Mouse (Mus musculus) hindbrain, embryonic 11.5 days (tissue): ENCODE measurements around the gene Siglec1. TPM values are rescaled to one million over a fixed set of nuclear protein-coding genes. Genes with fewer than 3 reads are reported as not detected.
"Not testable (repeated sequence)": the region's sequence is repeated elsewhere in the genome, so short reads cannot be mapped to it uniquely, and the experiment has no call there.

ENCODE experiments used
- ATAC-seq: fragments of 200-750 bp; cut with Nextera tagmentation; 2 replicates; pipeline ENCODE4 v1.8.0; 2017; ENCODE audit warnings: mild to moderate bottlenecking, moderate TSS enrichment, moderate library complexity; ENCODE audit not compliant: low FRiP score
- DNase-seq: peaks from one replicate; pipeline ENCODE4 v3.0.0-alpha.2; 2015; ENCODE audit warnings: low spot score
- H3K27ac ChIP-seq: fragments of 300-500 bp; sonication (generic); 2 replicates; pipeline ENCODE4 v1.5.1; 2014; ENCODE audit warnings: mild to moderate bottlenecking, low read depth, low read length
- H3K27me3 ChIP-seq: fragments of 300-500 bp; sonication (generic); 2 replicates; pipeline ENCODE4 v1.6.1; 2014; ENCODE audit warnings: mild to moderate bottlenecking, low read length, moderate library complexity, mixed read lengths; ENCODE audit not compliant: control insufficient read depth, insufficient read depth
- H3K36me3 ChIP-seq: fragments of 300-500 bp; sonication (generic); 2 replicates; pipeline ENCODE4 v1.6.1; 2014; ENCODE audit warnings: mild to moderate bottlenecking, low read length, moderate library complexity, mixed read lengths; ENCODE audit not compliant: control insufficient read depth, insufficient read depth
- H3K4me1 ChIP-seq: fragments of 300-500 bp; sonication (generic); replicated peaks from 2 replicates; pipeline ENCODE4 v1.6.1; 2014; ENCODE audit warnings: low read length, mixed read lengths; ENCODE audit not compliant: control insufficient read depth, insufficient read depth
- H3K4me2 ChIP-seq: fragments of 300-500 bp; sonication (generic); replicated peaks from 2 replicates; pipeline ENCODE4 v1.6.1; 2014; ENCODE audit warnings: mild to moderate bottlenecking, low read depth, low read length
- H3K4me3 ChIP-seq: fragments of 300-500 bp; sonication (generic); 2 replicates; pipeline ENCODE4 v1.5.1; 2014; ENCODE audit warnings: low read depth, low read length
- H3K9ac ChIP-seq: fragments of 300-500 bp; sonication (generic); 2 replicates; pipeline ENCODE4 v1.6.1; 2014; ENCODE audit warnings: low read depth, low read length
- H3K9me3 ChIP-seq: fragments of 300-500 bp; sonication (generic); 2 replicates; pipeline ENCODE4 v1.6.1; 2016; ENCODE audit warnings: low read length; ENCODE audit not compliant: control insufficient read depth
- WGBS: fragments of 180-500 bp; shearing (Covaris S2); extraction: QIAGEN DNeasy Blood & Tissue Kit; methylation state at CpG from one replicate; pipeline ENCODE4 v1.1.7; 2014; 5-methylcytosine and 5-hydroxymethylcytosine counted together
- polyA plus RNA-seq: library from polyadenylated mRNA; unstranded; fragments of >200 nt; fragmentation: Nextera tagmentation; extraction: Ambion mirVana; gene quantifications from 2 replicates; pipeline ENCODE4 v1.2.1, GENCODE M21; 2014

The Siglec1 gene
- polyA plus RNA-seq, 1 experiment from 2014 or later = 0.15 TPM

DNA sequence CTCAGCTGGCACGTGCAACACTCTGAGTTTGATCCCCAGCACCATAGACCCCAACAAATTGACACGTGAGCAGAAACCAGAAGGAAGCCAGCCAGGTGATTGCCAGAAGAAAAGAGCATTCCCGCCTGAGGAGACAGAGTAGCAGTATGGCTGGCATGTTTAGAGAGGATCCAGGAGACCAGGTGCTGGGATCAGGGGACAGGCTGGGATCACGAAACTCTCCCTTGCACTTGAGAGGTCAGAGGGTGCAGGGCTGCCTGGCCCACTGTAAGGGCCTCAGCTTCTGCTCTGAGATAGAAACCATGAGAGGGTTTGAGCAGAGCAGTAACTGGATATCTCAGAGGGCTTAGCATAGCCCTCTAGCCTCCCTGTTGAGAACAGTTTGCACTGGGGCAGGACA, 18.5 kb upstream of the Siglec1 start:
- not testable (repeated sequence) for ATAC-seq, H3K9me3 ChIP-seq, H3K9ac ChIP-seq, H3K36me3 ChIP-seq, H3K4me3 ChIP-seq, DNase-seq, H3K4me2 ChIP-seq, H3K27me3 ChIP-seq, H3K4me1 ChIP-seq, H3K27ac ChIP-seq
- 56% methylated on average over 4 of the region's 4 CpGs for WGBS

DNA sequence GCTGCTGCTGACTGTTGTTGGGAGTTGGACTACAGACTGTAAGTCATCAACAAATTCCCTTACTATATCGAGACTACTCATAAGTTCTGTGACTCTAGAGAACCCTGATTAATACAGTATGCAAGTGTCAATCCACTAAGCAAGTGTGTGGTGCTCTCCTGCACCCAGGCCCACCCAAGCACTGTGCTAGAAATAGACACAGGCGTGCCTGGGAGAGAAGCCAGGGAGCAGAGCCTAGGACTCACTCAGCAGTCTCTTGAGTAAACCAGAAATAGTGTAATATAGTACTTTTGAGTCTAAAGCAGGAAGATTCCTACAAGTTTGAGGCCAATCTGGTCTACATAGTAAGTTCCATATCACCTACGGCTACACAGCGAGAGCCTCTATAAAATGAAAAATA, 17.5 kb upstream of the Siglec1 start:
- Histone ChIP-seq H3K4me1 (no peaks in the 10 kb centered on the region), H3K9ac (no peak overlapping the region), H3K4me3 (no peak overlapping the region), H3K27me3 (no peaks in the 10 kb centered on the region), H3K36me3 (no peaks in the 10 kb centered on the region), H3K27ac (no peak overlapping the region), H3K9me3 (no peaks in the 10 kb centered on the region), H3K4me2 (no peak overlapping the region)
- no peak for ATAC-seq
- WGBS = 93% methylated on average over 4 of the region's 4 CpGs
- no peak for DNase-seq

- 53% methylated on average over 3 of the region's 3 CpGs for WGBS
- DNase-seq (no peak), ATAC-seq (no peak)
- Histone ChIP-seq H3K36me3 (no peaks in the 10 kb centered on the region), H3K4me3 (no peak overlapping the region), H3K27me3 (no peaks in the 10 kb centered on the region), H3K9ac (no peak overlapping the region), H3K4me2 (no peak overlapping the region), H3K27ac (no peak overlapping the region), H3K9me3 (no peaks in the 10 kb centered on the region), H3K4me1 (no peaks in the 10 kb centered on the region)
These were observed 15.0 kb upstream of the Siglec1 start for GRCm38 (mm10) chr2:131101530-131101929.

- Histone ChIP-seq H3K27ac (no peak overlapping the region), H3K9ac (no peak overlapping the region), H3K36me3 (no peaks in the 10 kb centered on the region), H3K4me1 (no peaks in the 10 kb centered on the region), H3K4me3 (no peak overlapping the region), H3K9me3 (no peaks in the 10 kb centered on the region), H3K27me3 (no peaks in the 10 kb centered on the region), H3K4me2 (no peak overlapping the region)
- DNase-seq (peak; percentile 6), ATAC-seq (no peak)
- WGBS = 87% methylated on average over 4 of the region's 4 CpGs
These were observed 10.5 kb upstream of the Siglec1 start for GRCm38 (mm10) chr2:131097087-131097486.

GRCm38 (mm10) chr2:131096101-131096795, 9.7 kb upstream of the Siglec1 start:
- DNase-seq (peak; percentile 55), ATAC-seq (0 out of 2 replicates have a peak, but pooled peaks have one; percentile 14)
- Histone ChIP-seq H3K4me2 (no peak overlapping the region), H3K4me1 (no peaks in the 10 kb centered on the region), H3K9ac (peak overlapping the region; percentile 45), H3K27ac (peak overlapping the region; percentile 51), H3K9me3 (no peaks in the 10 kb centered on the region), H3K4me3 (no peak overlapping the region), H3K36me3 (no peaks in the 10 kb centered on the region), H3K27me3 (no peaks in the 10 kb centered on the region)
- WGBS = 9% methylated on average over 9 of the region's 9 CpGs

DNA sequence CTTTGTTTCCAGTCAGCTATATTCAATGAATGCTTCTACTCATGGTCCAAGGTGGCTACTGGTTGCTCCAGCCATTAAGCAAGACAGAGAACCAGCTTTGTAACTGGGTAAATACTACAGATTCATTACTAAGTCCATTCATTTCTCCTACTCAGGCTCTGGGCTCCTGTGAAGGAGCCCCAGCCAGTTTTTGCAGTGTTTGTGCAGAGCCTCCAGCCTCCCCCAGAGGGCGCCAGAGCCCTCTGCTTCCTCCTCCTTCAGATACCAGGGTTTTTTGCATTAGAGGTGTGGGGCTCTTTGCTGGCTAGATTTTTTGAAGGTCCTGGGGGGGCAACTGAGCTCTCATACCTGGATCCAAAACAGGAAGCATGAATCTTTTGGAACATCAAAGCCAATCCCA, 8.3 kb upstream of the Siglec1 start:
- 0% methylated on average over 1 of the region's 1 CpGs for WGBS
- H3K27me3 ChIP-seq = no peaks in the 10 kb centered on the region
- ATAC-seq = peak; percentile 57; the same call in 1 of the 2 replicates

GRCm38 (mm10) chr2:131093577-131093976, 7.0 kb upstream of the Siglec1 start:
- no peaks in the 10 kb centered on the region for H3K4me1 ChIP-seq
- H3K9me3 ChIP-seq = no peaks in the 10 kb centered on the region
- DNase-seq (no peak), ATAC-seq (no peak)
- no peak overlapping the region for H3K4me3 ChIP-seq
- no peak overlapping the region for H3K9ac ChIP-seq
- H3K4me2 ChIP-seq = no peak overlapping the region
- 87% methylated on average over 5 of the region's 5 CpGs for WGBS
- no peaks in the 10 kb centered on the region for H3K36me3 ChIP-seq
- H3K27ac ChIP-seq = no peak overlapping the region
- no peaks in the 10 kb centered on the region for H3K27me3 ChIP-seq

More for the DNA sequence above, 8.3 kb upstream of the Siglec1 start:
- H3K36me3 ChIP-seq = no peaks in the 10 kb centered on the region
- no peaks in the 10 kb centered on the region for H3K9me3 ChIP-seq
- no peak overlapping the region for H3K27ac ChIP-seq
- H3K4me2 ChIP-seq = no peak overlapping the region
- H3K4me3 ChIP-seq = no peak overlapping the region
- H3K4me1 ChIP-seq = no peaks in the 10 kb centered on the region
- DNase-seq = peak; percentile 89
- no peak overlapping the region for H3K9ac ChIP-seq

DNA sequence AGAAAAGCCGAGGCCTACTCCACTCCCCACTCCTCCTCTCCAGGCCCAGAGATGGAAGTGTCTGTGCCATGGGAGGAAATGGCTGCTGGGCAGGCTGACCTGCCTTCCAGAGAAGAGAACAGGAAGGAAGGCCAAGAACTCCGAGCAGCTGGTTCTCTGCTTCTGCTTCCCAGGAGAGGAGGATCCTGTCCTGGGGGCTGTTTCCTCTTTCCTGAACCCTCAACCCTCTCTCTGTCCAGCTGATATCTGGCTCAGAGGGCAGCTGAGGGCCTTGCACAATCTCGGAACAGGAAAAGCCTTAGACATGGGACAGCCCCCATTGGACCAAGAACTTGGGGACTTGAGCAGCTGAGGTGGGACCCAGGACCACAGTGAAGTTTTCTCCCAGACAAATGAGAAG, 4.3 kb upstream of the Siglec1 start:
- ATAC-seq (no peak), DNase-seq (no peak)
- no peaks in the 10 kb centered on the region for H3K9me3 ChIP-seq
- H3K36me3 ChIP-seq = no peaks in the 10 kb centered on the region
- no peak overlapping the region for H3K9ac ChIP-seq
- H3K4me1 ChIP-seq = no peaks in the 10 kb centered on the region
- H3K27me3 ChIP-seq = no peaks in the 10 kb centered on the region
- no peak overlapping the region for H3K4me3 ChIP-seq
- H3K4me2 ChIP-seq = no peak overlapping the region
- H3K27ac ChIP-seq = no peak overlapping the region
- WGBS = 81% methylated on average over 3 of the region's 3 CpGs

DNA sequence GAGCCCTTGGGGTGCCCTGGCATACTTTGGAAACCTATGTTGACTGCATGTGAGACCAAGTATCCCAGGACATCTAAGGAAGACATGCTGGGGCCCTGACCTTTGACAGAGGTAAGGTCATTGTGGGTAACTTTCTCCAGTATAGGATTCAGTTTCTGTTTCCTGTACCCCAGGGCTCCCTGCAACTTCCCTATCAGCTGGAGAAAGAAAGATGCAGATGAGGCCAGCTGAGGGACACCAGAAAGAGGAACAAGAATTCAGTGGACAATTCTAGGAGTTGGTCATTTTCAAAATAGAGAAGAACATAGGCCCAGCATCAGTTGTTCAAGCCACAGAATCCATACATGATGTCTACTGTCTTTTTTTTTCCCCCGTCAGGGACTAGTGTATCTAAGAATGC, 3.1 kb upstream of the Siglec1 start:
- Histone ChIP-seq H3K4me3 (no peak overlapping the region), H3K4me2 (no peak overlapping the region), H3K36me3 (no peaks in the 10 kb centered on the region), H3K27me3 (no peaks in the 10 kb centered on the region), H3K9me3 (no peaks in the 10 kb centered on the region), H3K9ac (no peak overlapping the region), H3K27ac (no peak overlapping the region), H3K4me1 (no peaks in the 10 kb centered on the region)
- ATAC-seq (no peak), DNase-seq (no peak)
- WGBS = 78% methylated on average over 1 of the region's 1 CpGs
